Mouse (Mus musculus) liver, postnatal 0 days (tissue): ENCODE measurements around the gene Fam131c.

Experiments used
- CTCF ChIP-seq: sonication (generic); IDR thresholded peaks from 2 replicates; pipeline ENCODE4 v1.5.1; 2016; ENCODE audit warnings: antibody characterized with exemption, low read depth
- EP300 ChIP-seq: IDR thresholded peaks from 2 replicates; pipeline ENCODE4 v1.6.1; 2016; ENCODE audit warnings: antibody characterized with exemption, low read depth, mild to moderate bottlenecking

- TF ChIP-seq CTCF: no peak
- no peak for TF ChIP-seq EP300
Observed at GRCm38 (mm10) chr4:141382406-141382805, 14.4 kb downstream of the Fam131c start.
